Mouse (Mus musculus): ENCODE results near the gene C3. TPM values are rescaled to one million over a fixed set of nuclear protein-coding genes. Genes with fewer than 3 reads are reported as not detected.
A peak's percentile ranks its signal among the peaks of the same experiment; 100 is the strongest.

The C3 gene
- total and polyA plus RNA-seq, 2 experiments from 2014 or later: 0.78 to 1.8 TPM

GRCm38 (mm10) chr17:57267556-57268126 lies 39.7 kb upstream of the C3 start:
- Histone ChIP-seq H3K4me2 (ENCODE audit: low read depth, low read length) (no peak overlapping the region), H3K27ac (no peak overlapping the region), H3K4me1 (ENCODE audit: insufficient read depth, low read length) (no peaks in the 10 kb centered on the region), H3K36me3 (ENCODE audit: insufficient read depth, low read length) (no peaks in the 10 kb centered on the region), H3K9me3 (ENCODE audit: low read length) (no peaks in the 10 kb centered on the region), H3K4me3 (ENCODE audit: low read length) (no peak overlapping the region), H3K27me3 (ENCODE audit: insufficient read depth, low read length) (no peaks in the 10 kb centered on the region), H3K9ac (replicated peaks; ENCODE audit: low read length) (no peak overlapping the region)
- TF ChIP-seq CTCF (IDR thresholded peaks at IDR 0.05; ENCODE audit: low read depth): no peak
- no peak for ATAC-seq
- 85% methylated on average over 6 of the region's 6 CpGs for WGBS
- no peak for DNase-seq (ENCODE audit: low spot score)

GRCm38 (mm10) chr17:57264972-57265945 lies 37.3 kb upstream of the C3 start:
- WGBS: 30% methylated on average over 21 of the region's 22 CpGs
- Histone ChIP-seq H3K4me3 (ENCODE audit: low read length) (no peak overlapping the region), H3K9ac (replicated peaks; ENCODE audit: low read length) (no peak overlapping the region), H3K36me3 (ENCODE audit: insufficient read depth, low read length) (no peaks in the 10 kb centered on the region), H3K27ac (no peak overlapping the region), H3K27me3 (ENCODE audit: insufficient read depth, low read length) (no peaks in the 10 kb centered on the region), H3K4me1 (ENCODE audit: insufficient read depth, low read length) (no peaks in the 10 kb centered on the region), H3K4me2 (ENCODE audit: low read depth, low read length) (no peak overlapping the region), H3K9me3 (ENCODE audit: low read length) (no peaks in the 10 kb centered on the region)
- TF ChIP-seq CTCF (IDR thresholded peaks at IDR 0.05; ENCODE audit: low read depth): no peak
- DNase-seq (ENCODE audit: low spot score) (no peak), ATAC-seq (peak; percentile 38; the same call in 1 of the 2 replicates)

GRCm38 (mm10) chr17:57264164-57264563 lies 36.2 kb upstream of the C3 start:
- no peak overlapping the region for H3K4me2 ChIP-seq (ENCODE audit: low read depth, low read length)
- 88% methylated on average over 2 of the region's 2 CpGs for WGBS
- H3K9me3 ChIP-seq (ENCODE audit: low read length): no peaks in the 10 kb centered on the region
- no peak overlapping the region for H3K4me3 ChIP-seq (ENCODE audit: low read length)
- H3K27me3 ChIP-seq (ENCODE audit: insufficient read depth, low read length): no peaks in the 10 kb centered on the region
- no peak overlapping the region for H3K9ac ChIP-seq (replicated peaks; ENCODE audit: low read length)
- ATAC-seq (0 out of 2 replicates have a peak, but pooled peaks have one; percentile 10), DNase-seq (ENCODE audit: low spot score) (no peak)
- TF ChIP-seq CTCF (IDR thresholded peaks at IDR 0.05; ENCODE audit: low read depth): no peak
- H3K36me3 ChIP-seq (ENCODE audit: insufficient read depth, low read length): no peaks in the 10 kb centered on the region
- no peak overlapping the region for H3K27ac ChIP-seq
- no peaks in the 10 kb centered on the region for H3K4me1 ChIP-seq (ENCODE audit: insufficient read depth, low read length)

GRCm38 (mm10) chr17:57262901-57263550 lies 35.1 kb upstream of the C3 start:
- Histone ChIP-seq H3K27ac (no peak overlapping the region), H3K4me1 (ENCODE audit: insufficient read depth, low read length) (no peaks in the 10 kb centered on the region), H3K36me3 (ENCODE audit: insufficient read depth, low read length) (no peaks in the 10 kb centered on the region), H3K4me2 (ENCODE audit: low read depth, low read length) (no peak overlapping the region), H3K9ac (replicated peaks; ENCODE audit: low read length) (no peak overlapping the region), H3K27me3 (ENCODE audit: insufficient read depth, low read length) (no peaks in the 10 kb centered on the region), H3K4me3 (ENCODE audit: low read length) (no peak overlapping the region), H3K9me3 (ENCODE audit: low read length) (no peaks in the 10 kb centered on the region)
- 93% methylated on average over 17 of the region's 17 CpGs for WGBS
- DNase-seq (ENCODE audit: low spot score) (no peak), ATAC-seq (no peak)
- TF ChIP-seq CTCF (IDR thresholded peaks at IDR 0.05; ENCODE audit: low read depth): no peak

- Histone ChIP-seq H3K27me3 (ENCODE audit: insufficient read depth, low read length) (no peaks in the 10 kb centered on the region), H3K36me3 (ENCODE audit: insufficient read depth, low read length) (no peaks in the 10 kb centered on the region)
- ATAC-seq: 0 out of 2 replicates have a peak, but pooled peaks have one; percentile 22
These were observed 33.9 kb upstream of the C3 start for GRCm38 (mm10) chr17:57261796-57262195.

GRCm38 (mm10) chr17:57261286-57261685 lies 33.4 kb upstream of the C3 start:
- no peak for TF ChIP-seq CTCF (IDR thresholded peaks at IDR 0.05; ENCODE audit: low read depth)
- DNase-seq (ENCODE audit: low spot score) (no peak), ATAC-seq (no peak)
- H3K9ac ChIP-seq (replicated peaks; ENCODE audit: low read length): no peak overlapping the region
- no peaks in the 10 kb centered on the region for H3K4me1 ChIP-seq (ENCODE audit: insufficient read depth, low read length)
- no peak overlapping the region for H3K27ac ChIP-seq
- WGBS: 90% methylated on average over 4 of the region's 4 CpGs
- no peak overlapping the region for H3K4me2 ChIP-seq (ENCODE audit: low read depth, low read length)
- H3K4me3 ChIP-seq (ENCODE audit: low read length): no peak overlapping the region
- H3K27me3 ChIP-seq (ENCODE audit: insufficient read depth, low read length): no peaks in the 10 kb centered on the region
- H3K9me3 ChIP-seq (ENCODE audit: low read length): no peaks in the 10 kb centered on the region
- no peaks in the 10 kb centered on the region for H3K36me3 ChIP-seq (ENCODE audit: insufficient read depth, low read length)

More at GRCm38 (mm10) chr17:57261796-57262195, 33.9 kb upstream of the C3 start:
- no peak for TF ChIP-seq CTCF (IDR thresholded peaks at IDR 0.05; ENCODE audit: low read depth)
- H3K4me3 ChIP-seq (ENCODE audit: low read length): no peak overlapping the region
- 47% methylated on average over 1 of the region's 1 CpGs for WGBS
- H3K9me3 ChIP-seq (ENCODE audit: low read length): no peaks in the 10 kb centered on the region
- DNase-seq (ENCODE audit: low spot score): no peak
- H3K4me2 ChIP-seq (ENCODE audit: low read depth, low read length): no peak overlapping the region
- no peaks in the 10 kb centered on the region for H3K4me1 ChIP-seq (ENCODE audit: insufficient read depth, low read length)
- H3K27ac ChIP-seq: no peak overlapping the region
- H3K9ac ChIP-seq (replicated peaks; ENCODE audit: low read length): no peak overlapping the region

Data from hindbrain, postnatal 0 days (tissue).